Mouse (Mus musculus) ES-E14 (cell line): Measurements from ENCODE around the gene Ss18l2. TPM values are rescaled to one million over a fixed set of nuclear protein-coding genes. Genes with fewer than 3 reads are reported as not detected.
A peak's percentile ranks its signal among the peaks of the same experiment; 100 is the strongest.

Experiments used
- DNase-seq: peaks from one replicate; pipeline ENCODE4 v3.0.0-alpha.2; 2013; ENCODE audit warnings: low read depth, low spot score
- H3K27ac ChIP-seq: 2 replicates; pipeline ENCODE4 v1.5.1; 2012; ENCODE audit warnings: low read depth, mild to moderate bottlenecking, low read length, moderate library complexity, mixed read lengths; ENCODE audit not compliant: poor library complexity, insufficient read depth, severe bottlenecking
- H3K36me3 ChIP-seq: 2 replicates; pipeline ENCODE4 v1.6.1; 2012; ENCODE audit warnings: mild to moderate bottlenecking, low read length, moderate library complexity, mixed read lengths; ENCODE audit not compliant: control insufficient read depth, poor library complexity, insufficient read depth, severe bottlenecking
- H3K4me1 ChIP-seq, 2 experiments: fragments of 150-350 bp in 1 of 2; sonication (generic) in 1 of 2; 2 replicates each; pipeline ENCODE4 v1.6.1; 2012; ENCODE audit warnings: low read length in 2 of 2, mild to moderate bottlenecking in 1 of 2, mixed read lengths in 1 of 2; ENCODE audit not compliant: control insufficient read depth in 2 of 2, insufficient read depth in 2 of 2, poor library complexity in 1 of 2
- H3K4me3 ChIP-seq, 2 experiments: fragments of 150-350 bp in 1 of 2; sonication (generic) in 1 of 2; 2 replicates each; pipeline ENCODE4 v1.5.1; 2012; ENCODE audit warnings: low read length in 2 of 2, low read depth in 1 of 2, mild to moderate bottlenecking in 1 of 2, mixed read lengths in 1 of 2; ENCODE audit not compliant: insufficient read depth in 1 of 2, poor library complexity in 1 of 2, severe bottlenecking in 1 of 2
- H3K9ac ChIP-seq: 2 replicates; pipeline ENCODE4 v1.6.1; 2012; ENCODE audit warnings: low read depth, mild to moderate bottlenecking, low read length, mixed read lengths; ENCODE audit not compliant: poor library complexity, insufficient read depth, severe bottlenecking
- H3K9me3 ChIP-seq: fragments of 150-350 bp; sonication (generic); 2 replicates; pipeline ENCODE4 v1.6.1; 2012; ENCODE audit warnings: low read depth, mild to moderate bottlenecking, low read length; ENCODE audit not compliant: control insufficient read depth, insufficient read depth
- CHD2 ChIP-seq: IDR thresholded peaks from 2 replicates; pipeline ENCODE4 v1.6.1; 2014; ENCODE audit warnings: mild to moderate bottlenecking, low read depth, low read length, inconsistent platforms
- HCFC1 ChIP-seq: IDR thresholded peaks from 2 replicates; pipeline ENCODE4 v1.6.1; 2012; ENCODE audit warnings: low read length, inconsistent platforms, borderline replicate concordance; ENCODE audit not compliant: insufficient read depth
- MAFK ChIP-seq: IDR thresholded peaks from 2 replicates; pipeline ENCODE4 v1.6.1; 2014; ENCODE audit warnings: mild to moderate bottlenecking, low read depth, low read length, inconsistent platforms; ENCODE audit not compliant: insufficient read depth
- ZC3H11A ChIP-seq: IDR thresholded peaks from 2 replicates; pipeline ENCODE4 v1.6.1; 2012; ENCODE audit warnings: low read depth, mild to moderate bottlenecking, inconsistent platforms, low read length, borderline replicate concordance
- ZNF384 ChIP-seq: IDR thresholded peaks from 2 replicates; pipeline ENCODE4 v1.6.1; 2012; ENCODE audit warnings: low read depth, low read length, inconsistent platforms
- in situ Hi-C, 2 experiments: fragments of 600-800 bp; cut with MboI; formaldehyde crosslinking; loops; one replicate each; pipeline ENCODE4 v1.15.1; 2025; ENCODE audit warnings: low sequenced_read_pairs in 2 of 2, inconsistent platforms in 1 of 2; ENCODE audit not compliant: unreplicated experiment in 2 of 2
- total RNA-seq: library from RNA; depleted of rRNA; stranded (reverse); fragments of 300-350 nt; gene quantifications from 2 replicates; pipeline ENCODE4 v1.2.3, GENCODE M21; 2012

The Ss18l2 gene
- total RNA-seq, 1 experiment: 40.8 TPM

DNA sequence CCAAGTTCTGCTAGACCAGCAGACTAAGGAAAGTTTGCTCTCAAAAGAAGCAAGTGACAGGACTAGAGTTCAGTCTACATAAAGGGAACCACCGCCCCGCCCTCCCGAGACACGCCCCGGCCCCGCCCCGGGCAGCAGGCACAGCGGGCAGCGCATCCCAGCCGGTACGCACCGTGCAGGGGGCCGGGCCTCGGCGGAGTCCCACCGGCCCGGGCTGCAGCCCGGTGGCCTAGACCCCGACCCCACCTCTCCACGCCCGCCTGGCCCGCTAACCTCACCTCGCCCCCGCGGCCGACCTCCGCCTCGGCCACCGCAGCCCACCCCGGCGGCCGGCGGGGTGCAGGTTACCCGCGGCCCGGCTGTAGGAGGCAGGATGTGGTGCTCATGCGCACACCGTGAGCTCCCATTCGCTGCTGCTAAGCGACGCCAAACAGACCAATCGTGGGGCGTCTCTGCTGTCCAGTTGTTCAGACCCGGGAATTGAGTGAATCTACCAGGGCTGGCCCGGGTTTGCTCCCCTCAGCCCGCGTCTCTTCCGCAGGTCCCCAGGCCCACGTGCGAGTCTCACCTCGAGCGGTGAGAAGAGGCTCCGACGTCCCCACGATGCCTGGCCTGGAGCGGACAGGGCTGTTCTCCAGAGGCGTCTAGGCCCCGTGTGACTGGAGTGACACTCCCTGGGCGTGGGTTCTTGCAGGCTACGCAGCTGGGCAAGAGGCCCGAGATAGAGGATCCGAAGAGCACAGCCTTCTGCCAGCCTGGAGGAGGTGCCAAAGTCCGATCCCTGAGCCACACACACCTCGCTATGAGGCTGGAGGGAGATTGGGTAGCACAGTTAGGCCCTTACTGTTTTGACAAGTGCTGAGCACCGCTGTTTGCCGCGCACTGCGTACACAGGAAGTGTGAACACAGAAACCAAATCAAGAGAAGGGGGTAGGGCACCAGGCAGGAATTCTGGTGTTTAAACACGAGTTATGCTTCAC, 5.2 kb upstream of the Ss18l2 start, which contains the start of gene Sec22c:
Gene Sec22c, minus strand, starts transcription at position 845 of the 980 bp plus-strand sequence.
- Histone ChIP-seq H3K9me3 (no peaks in the 10 kb centered on the region), H3K36me3 (no peaks in the 10 kb centered on the region), H3K4me3 (peak within 1 kb of the TSS; percentile 69 to 91), H3K4me1 (peaks cover 0 to 5% of the 10 kb centered on the region in 2 experiments; a peak in 3 of 4 replicates), H3K9ac (peak within 1 kb of the TSS; percentile 78), H3K27ac (no peak within 1 kb of the TSS)
- in situ Hi-C loops: no loop called here
- DNase-seq: peak; percentile 82
- no peak for TF ChIP-seq ZC3H11A
- no peak for TF ChIP-seq CHD2
- no peak for TF ChIP-seq MAFK

- H3K9ac ChIP-seq: no peak overlapping the region
- no peak overlapping the region for H3K4me3 ChIP-seq
- H3K36me3 ChIP-seq: no peaks in the 10 kb centered on the region
- no peak for DNase-seq
- H3K4me1 ChIP-seq: peaks cover 0 to 5% of the 10 kb centered on the region in 2 experiments; a peak in 3 of 4 replicates
- H3K9me3 ChIP-seq: no peaks in the 10 kb centered on the region
- TF ChIP-seq ZC3H11A (no peak), CHD2 (no peak)
- no peak overlapping the region for H3K27ac ChIP-seq
- in situ Hi-C loops: no loop called here
Observed at GRCm38 (mm10) chr9:121706029-121706675, 4.0 kb upstream of the Ss18l2 start.

- in situ Hi-C loops: no loop called here
- no peak for TF ChIP-seq MAFK
- no peak for TF ChIP-seq CHD2
- no peak for TF ChIP-seq ZC3H11A
- TF ChIP-seq HCFC1: no peak
- TF ChIP-seq ZNF384: no peak
- no peaks in the 10 kb centered on the region for H3K9me3 ChIP-seq
- DNase-seq: no peak
- peaks cover 0 to 5% of the 10 kb centered on the region in 2 experiments; a peak in 3 of 4 replicates for H3K4me1 ChIP-seq
- no peak overlapping the region for H3K9ac ChIP-seq
- no peaks in the 10 kb centered on the region for H3K36me3 ChIP-seq
- H3K4me3 ChIP-seq: no peak overlapping the region
- H3K27ac ChIP-seq: no peak overlapping the region
Observed at GRCm38 (mm10) chr9:121707801-121708200, 2.3 kb upstream of the Ss18l2 start.

DNA sequence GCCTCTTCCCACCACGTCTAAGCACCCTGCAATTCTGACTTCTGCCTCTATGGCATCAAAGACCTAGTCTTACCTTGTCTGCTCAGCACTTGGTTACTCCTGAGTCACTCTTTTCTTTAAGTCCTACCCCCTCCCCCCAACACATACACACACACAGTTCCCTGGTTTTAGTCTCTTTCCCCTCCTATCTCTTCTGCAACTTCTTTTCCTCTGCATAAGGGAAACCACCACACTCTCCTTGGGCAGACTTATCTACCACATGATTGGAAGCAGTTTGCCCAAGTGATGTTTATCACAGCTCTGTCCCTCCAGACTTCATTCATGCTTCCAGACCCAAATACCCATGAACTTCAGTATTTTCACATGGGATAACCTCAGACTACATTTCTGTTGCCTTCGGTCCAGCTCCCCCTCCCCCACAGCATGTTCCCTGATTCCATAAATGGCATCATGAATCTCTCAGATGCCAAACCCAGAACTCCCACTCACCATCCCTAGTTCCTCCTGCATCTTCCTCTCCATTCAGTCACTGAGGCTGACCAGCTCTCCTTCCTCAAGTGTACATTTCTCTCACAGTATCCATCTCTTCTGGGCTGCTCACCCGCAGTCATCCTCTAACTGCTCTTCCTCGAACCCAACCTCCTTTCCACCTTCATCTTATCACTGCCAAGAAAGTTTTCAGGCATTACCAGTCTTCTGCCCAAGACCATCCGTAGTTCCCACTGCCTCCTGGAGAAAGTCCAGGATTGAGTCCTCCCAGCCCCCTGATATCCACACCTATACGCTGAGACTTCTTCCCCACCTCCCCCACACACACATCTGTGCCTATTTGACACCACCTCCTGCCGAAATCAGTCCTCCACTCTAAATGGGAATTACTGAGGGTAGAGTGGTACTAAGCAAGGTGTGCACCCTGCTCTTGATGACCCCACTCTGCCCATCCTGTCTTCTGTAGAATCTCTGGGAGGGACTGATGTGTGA, 1.3 kb upstream of the Ss18l2 start:
- TF ChIP-seq HCFC1 (no peak), CHD2 (no peak), MAFK (0 out of 2 replicates have a peak, but pooled peaks have one; percentile 11)
- Histone ChIP-seq H3K36me3 (no peaks in the 10 kb centered on the region), H3K27ac (no peak overlapping the region), H3K4me1 (no peaks in the 10 kb centered on the region; a peak in 3 of 4 replicates), H3K9ac (no peak overlapping the region), H3K9me3 (no peaks in the 10 kb centered on the region), H3K4me3 (no peak overlapping the region)
- in situ Hi-C loops: no loop called here
- DNase-seq: no peak
